Mouse (Mus musculus): ENCODE results near the gene Ice1. TPM values are rescaled to one million over a fixed set of nuclear protein-coding genes. Genes with fewer than 3 reads are reported as not detected.

The Ice1 gene
- polyA plus RNA-seq (2016; fragmentation: Nextera tagmentation; extraction: Ambion mirVana) = 26.1 and 31.8 TPM in 2 replicates

GRCm38 (mm10) chr13:70637282-70637661 lies at the start of gene Ice1:
Gene Ice1, minus strand, starts transcription at chr13:70637634.
- Histone ChIP-seq H3K4me3 (peak within 1 kb of the TSS; percentile 94), H3K4me2 (replicated peaks) (peak within 1 kb of the TSS; percentile 71), H3K27me3 (replicated peaks) (no peaks in the 10 kb centered on the region), H3K4me1 (peaks cover 18% of the 10 kb centered on the region), H3K9me3 (no peaks in the 10 kb centered on the region), H3K9ac (peak within 1 kb of the TSS; percentile 94), H3K27ac (peak within 1 kb of the TSS; percentile 60; the same call in 1 of the 2 replicates), H3K36me3 (no peaks in the 10 kb centered on the region)
- ATAC-seq (ENCODE audit: low FRiP score, low read depth) = peak; percentile 65
- under 1% methylated on average over 39 of the region's 39 CpGs for WGBS

- H3K27ac ChIP-seq = no peak overlapping the region
- no peak overlapping the region for H3K4me3 ChIP-seq
- ATAC-seq (ENCODE audit: low FRiP score, low read depth) = no peak
- no peak overlapping the region for H3K9ac ChIP-seq
- no peaks in the 10 kb centered on the region for H3K9me3 ChIP-seq
- H3K27me3 ChIP-seq (replicated peaks) = no peaks in the 10 kb centered on the region
- H3K36me3 ChIP-seq = no peaks in the 10 kb centered on the region
- 85% methylated on average over 5 of the region's 5 CpGs for WGBS
- H3K4me1 ChIP-seq = peaks cover 5% of the 10 kb centered on the region; the same call in 1 of the 2 replicates
- no peak overlapping the region for H3K4me2 ChIP-seq (replicated peaks)
Observed at GRCm38 (mm10) chr13:70685825-70686224, 48.4 kb upstream of the Ice1 start.

- H3K4me3 ChIP-seq = no peak overlapping the region
- H3K9ac ChIP-seq = no peak overlapping the region
- no peaks in the 10 kb centered on the region for H3K9me3 ChIP-seq
- ATAC-seq (ENCODE audit: low FRiP score, low read depth) = no peak
- peaks cover 5% of the 10 kb centered on the region; the same call in 1 of the 2 replicates for H3K4me1 ChIP-seq
- H3K27me3 ChIP-seq (replicated peaks) = no peaks in the 10 kb centered on the region
- H3K27ac ChIP-seq = no peak overlapping the region
- no peak overlapping the region for H3K4me2 ChIP-seq (replicated peaks)
- WGBS = 72% methylated on average over 7 of the region's 7 CpGs
- H3K36me3 ChIP-seq = no peaks in the 10 kb centered on the region
Observed at GRCm38 (mm10) chr13:70684976-70685609, 47.7 kb upstream of the Ice1 start.

GRCm38 (mm10) chr13:70681411-70682183 lies 44.2 kb upstream of the Ice1 start:
- Histone ChIP-seq H3K9me3 (no peaks in the 10 kb centered on the region), H3K4me1 (peaks cover 5% of the 10 kb centered on the region; the same call in 1 of the 2 replicates), H3K4me2 (replicated peaks) (no peak overlapping the region), H3K27ac (no peak overlapping the region), H3K27me3 (replicated peaks) (no peaks in the 10 kb centered on the region), H3K9ac (no peak overlapping the region), H3K36me3 (no peaks in the 10 kb centered on the region), H3K4me3 (no peak overlapping the region)
- WGBS = 87% methylated on average over 7 of the region's 7 CpGs
- no peak for ATAC-seq (ENCODE audit: low FRiP score, low read depth)

GRCm38 (mm10) chr13:70680316-70680715 lies 42.9 kb upstream of the Ice1 start:
- H3K9me3 ChIP-seq = no peaks in the 10 kb centered on the region
- no peaks in the 10 kb centered on the region for H3K36me3 ChIP-seq
- peaks cover 5% of the 10 kb centered on the region; the same call in 1 of the 2 replicates for H3K4me1 ChIP-seq
- H3K4me2 ChIP-seq (replicated peaks) = no peak overlapping the region
- H3K9ac ChIP-seq = no peak overlapping the region
- ATAC-seq (ENCODE audit: low FRiP score, low read depth) = no peak
- H3K27me3 ChIP-seq (replicated peaks) = no peaks in the 10 kb centered on the region
- no peak overlapping the region for H3K4me3 ChIP-seq
- 90% methylated on average over 3 of the region's 3 CpGs for WGBS
- H3K27ac ChIP-seq = no peak overlapping the region

GRCm38 (mm10) chr13:70677689-70678088 lies 40.3 kb upstream of the Ice1 start:
- 80% methylated on average over 5 of the region's 5 CpGs for WGBS
- no peaks in the 10 kb centered on the region for H3K36me3 ChIP-seq
- no peak overlapping the region for H3K27ac ChIP-seq
- no peak overlapping the region for H3K9ac ChIP-seq
- ATAC-seq (ENCODE audit: low FRiP score, low read depth) = no peak
- no peaks in the 10 kb centered on the region for H3K27me3 ChIP-seq (replicated peaks)
- no peak overlapping the region for H3K4me3 ChIP-seq
- no peak overlapping the region for H3K4me2 ChIP-seq (replicated peaks)
- H3K4me1 ChIP-seq = no peaks in the 10 kb centered on the region
- H3K9me3 ChIP-seq = no peaks in the 10 kb centered on the region

GRCm38 (mm10) chr13:70676243-70677183 lies 39.1 kb upstream of the Ice1 start:
- no peaks in the 10 kb centered on the region for H3K9me3 ChIP-seq
- H3K27me3 ChIP-seq (replicated peaks) = no peaks in the 10 kb centered on the region
- no peak overlapping the region for H3K27ac ChIP-seq
- WGBS = 84% methylated on average over 20 of the region's 20 CpGs
- no peak overlapping the region for H3K4me2 ChIP-seq (replicated peaks)
- H3K4me3 ChIP-seq = no peak overlapping the region
- H3K36me3 ChIP-seq = no peaks in the 10 kb centered on the region
- H3K9ac ChIP-seq = no peak overlapping the region
- no peak for ATAC-seq (ENCODE audit: low FRiP score, low read depth)
- H3K4me1 ChIP-seq = no peaks in the 10 kb centered on the region

GRCm38 (mm10) chr13:70674998-70675397 lies 37.6 kb upstream of the Ice1 start:
- H3K9ac ChIP-seq = no peak overlapping the region
- 93% methylated on average over 10 of the region's 10 CpGs for WGBS
- no peaks in the 10 kb centered on the region for H3K36me3 ChIP-seq
- H3K4me2 ChIP-seq (replicated peaks) = no peak overlapping the region
- no peaks in the 10 kb centered on the region for H3K27me3 ChIP-seq (replicated peaks)
- H3K4me3 ChIP-seq = no peak overlapping the region
- no peaks in the 10 kb centered on the region for H3K4me1 ChIP-seq
- H3K9me3 ChIP-seq = no peaks in the 10 kb centered on the region
- H3K27ac ChIP-seq = no peak overlapping the region
- no peak for ATAC-seq (ENCODE audit: low FRiP score, low read depth)

- ATAC-seq (ENCODE audit: low FRiP score, low read depth) = no peak
Observed at GRCm38 (mm10) chr13:70670080-70670479, 32.6 kb upstream of the Ice1 start.

GRCm38 (mm10) chr13:70659715-70660114 lies 22.3 kb upstream of the Ice1 start:
- Histone ChIP-seq H3K9ac (no peak overlapping the region), H3K4me2 (replicated peaks) (no peak overlapping the region), H3K27ac (no peak overlapping the region), H3K36me3 (no peaks in the 10 kb centered on the region), H3K4me3 (no peak overlapping the region), H3K4me1 (peaks cover 6% of the 10 kb centered on the region; the same call in 1 of the 2 replicates), H3K27me3 (replicated peaks) (no peaks in the 10 kb centered on the region), H3K9me3 (0 out of 2 replicates have a peak, but pooled peaks cover 5% of the 10 kb centered on the region)
- WGBS = 76% methylated on average over 4 of the region's 4 CpGs
- ATAC-seq (ENCODE audit: low FRiP score, low read depth) = no peak

More at GRCm38 (mm10) chr13:70670080-70670479, 32.6 kb upstream of the Ice1 start:
- Histone ChIP-seq H3K9ac (no peak overlapping the region), H3K36me3 (no peaks in the 10 kb centered on the region), H3K27ac (no peak overlapping the region), H3K4me3 (no peak overlapping the region), H3K9me3 (no peaks in the 10 kb centered on the region), H3K4me1 (no peaks in the 10 kb centered on the region), H3K4me2 (replicated peaks) (no peak overlapping the region), H3K27me3 (replicated peaks) (no peaks in the 10 kb centered on the region)
- WGBS = 79% methylated on average over 4 of the region's 4 CpGs

GRCm38 (mm10) chr13:70656741-70657140 lies 19.3 kb upstream of the Ice1 start:
- no peak overlapping the region for H3K4me3 ChIP-seq
- no peaks in the 10 kb centered on the region for H3K36me3 ChIP-seq
- WGBS = 41% methylated on average over 4 of the region's 4 CpGs
- no peak for ATAC-seq (ENCODE audit: low FRiP score, low read depth)
- H3K9ac ChIP-seq = no peak overlapping the region
- no peak overlapping the region for H3K27ac ChIP-seq
- H3K9me3 ChIP-seq = no peaks in the 10 kb centered on the region
- H3K27me3 ChIP-seq (replicated peaks) = no peaks in the 10 kb centered on the region
- H3K4me1 ChIP-seq = peaks cover 6% of the 10 kb centered on the region
- no peak overlapping the region for H3K4me2 ChIP-seq (replicated peaks)

GRCm38 (mm10) chr13:70656329-70656728 lies 18.9 kb upstream of the Ice1 start:
- Histone ChIP-seq H3K27me3 (replicated peaks) (no peaks in the 10 kb centered on the region), H3K36me3 (no peaks in the 10 kb centered on the region), H3K4me3 (no peak overlapping the region), H3K27ac (no peak overlapping the region), H3K4me2 (replicated peaks) (no peak overlapping the region), H3K9ac (no peak overlapping the region), H3K4me1 (peaks cover 6% of the 10 kb centered on the region), H3K9me3 (no peaks in the 10 kb centered on the region)
- 60% methylated on average over 8 of the region's 8 CpGs for WGBS
- no peak for ATAC-seq (ENCODE audit: low FRiP score, low read depth)
